Mouse (Mus musculus): ENCODE data around the gene Bcas1. TPM values are rescaled to one million over a fixed set of nuclear protein-coding genes. Genes with fewer than 3 reads are reported as not detected.

Gene Bcas1
- polyA plus RNA-seq, 1 experiment from 2014 or later = 1.5 TPM

GRCm38 (mm10) chr2:170351847-170352246 lies 75.8 kb downstream of the Bcas1 start:
- Histone ChIP-seq H3K9me3 (ENCODE audit: control insufficient read depth, low read depth, low read length) (no peaks in the 10 kb centered on the region), H3K9ac (replicated peaks; ENCODE audit: low read depth, low read length) (no peak overlapping the region), H3K4me2 (replicated peaks; ENCODE audit: low read depth, low read length) (no peak overlapping the region), H3K4me3 (ENCODE audit: low read depth, low read length) (no peak overlapping the region), H3K36me3 (ENCODE audit: control insufficient read depth, insufficient read depth, low read length) (no peaks in the 10 kb centered on the region), H3K4me1 (ENCODE audit: control insufficient read depth, insufficient read depth, low read length) (no peaks in the 10 kb centered on the region), H3K27ac (ENCODE audit: low read length) (no peak overlapping the region), H3K27me3 (ENCODE audit: control insufficient read depth, insufficient read depth, low read length) (no peaks in the 10 kb centered on the region)
- WGBS = 86% methylated on average over 6 of the region's 6 CpGs
- no peak; the same call in 1 of the 2 replicates for ATAC-seq (ENCODE audit: insufficient number of reproducible peaks, insufficient read depth, low FRiP score, low read depth)

GRCm38 (mm10) chr2:170349784-170350183 lies 77.9 kb downstream of the Bcas1 start:
- H3K4me1 ChIP-seq (ENCODE audit: control insufficient read depth, insufficient read depth, low read length) = peaks cover 16% of the 10 kb centered on the region
- no peaks in the 10 kb centered on the region for H3K27me3 ChIP-seq (ENCODE audit: control insufficient read depth, insufficient read depth, low read length)
- no peak overlapping the region for H3K9ac ChIP-seq (replicated peaks; ENCODE audit: low read depth, low read length)
- H3K4me2 ChIP-seq (replicated peaks; ENCODE audit: low read depth, low read length) = no peak overlapping the region
- H3K36me3 ChIP-seq (ENCODE audit: control insufficient read depth, insufficient read depth, low read length) = no peaks in the 10 kb centered on the region
- H3K27ac ChIP-seq (ENCODE audit: low read length) = no peak overlapping the region
- H3K4me3 ChIP-seq (ENCODE audit: low read depth, low read length) = no peak overlapping the region
- no peak for ATAC-seq (ENCODE audit: insufficient number of reproducible peaks, insufficient read depth, low FRiP score, low read depth)
- WGBS = 63% methylated on average over 5 of the region's 5 CpGs
- H3K9me3 ChIP-seq (ENCODE audit: control insufficient read depth, low read depth, low read length) = no peaks in the 10 kb centered on the region

- Histone ChIP-seq H3K9ac (replicated peaks; ENCODE audit: low read depth, low read length) (no peak overlapping the region), H3K9me3 (ENCODE audit: control insufficient read depth, low read depth, low read length) (no peaks in the 10 kb centered on the region), H3K27ac (ENCODE audit: low read length) (no peak overlapping the region), H3K4me2 (replicated peaks; ENCODE audit: low read depth, low read length) (no peak overlapping the region), H3K27me3 (ENCODE audit: control insufficient read depth, insufficient read depth, low read length) (no peaks in the 10 kb centered on the region), H3K36me3 (ENCODE audit: control insufficient read depth, insufficient read depth, low read length) (no peaks in the 10 kb centered on the region), H3K4me1 (ENCODE audit: control insufficient read depth, insufficient read depth, low read length) (peaks cover 21% of the 10 kb centered on the region), H3K4me3 (ENCODE audit: low read depth, low read length) (no peak overlapping the region)
- ATAC-seq (ENCODE audit: insufficient number of reproducible peaks, insufficient read depth, low FRiP score, low read depth) = no peak
- 82% methylated on average over 19 of the region's 19 CpGs for WGBS
These were observed 78.5 kb downstream of the Bcas1 start for GRCm38 (mm10) chr2:170349096-170349495.

- no peaks in the 10 kb centered on the region for H3K36me3 ChIP-seq (ENCODE audit: control insufficient read depth, insufficient read depth, low read length)
- H3K9ac ChIP-seq (replicated peaks; ENCODE audit: low read depth, low read length) = no peak overlapping the region
- WGBS = 32% methylated on average over 8 of the region's 8 CpGs
- no peak overlapping the region for H3K4me2 ChIP-seq (replicated peaks; ENCODE audit: low read depth, low read length)
- H3K9me3 ChIP-seq (ENCODE audit: control insufficient read depth, low read depth, low read length) = no peaks in the 10 kb centered on the region
- H3K4me1 ChIP-seq (ENCODE audit: control insufficient read depth, insufficient read depth, low read length) = peaks cover 29% of the 10 kb centered on the region
- H3K27me3 ChIP-seq (ENCODE audit: control insufficient read depth, insufficient read depth, low read length) = no peaks in the 10 kb centered on the region
- ATAC-seq (ENCODE audit: insufficient number of reproducible peaks, insufficient read depth, low FRiP score, low read depth) = no peak
- no peak overlapping the region for H3K27ac ChIP-seq (ENCODE audit: low read length)
- H3K4me3 ChIP-seq (ENCODE audit: low read depth, low read length) = no peak overlapping the region
These were observed 80.4 kb downstream of the Bcas1 start for GRCm38 (mm10) chr2:170347131-170347765.

GRCm38 (mm10) chr2:170345410-170345793 lies 82.2 kb downstream of the Bcas1 start:
- peak overlapping the region; percentile 84 for H3K27ac ChIP-seq (ENCODE audit: low read length)
- no peak overlapping the region for H3K4me2 ChIP-seq (replicated peaks; ENCODE audit: low read depth, low read length)
- peaks cover 29% of the 10 kb centered on the region for H3K4me1 ChIP-seq (ENCODE audit: control insufficient read depth, insufficient read depth, low read length)
- 12% methylated on average over 5 of the region's 5 CpGs for WGBS
- H3K27me3 ChIP-seq (ENCODE audit: control insufficient read depth, insufficient read depth, low read length) = no peaks in the 10 kb centered on the region
- H3K36me3 ChIP-seq (ENCODE audit: control insufficient read depth, insufficient read depth, low read length) = no peaks in the 10 kb centered on the region
- H3K4me3 ChIP-seq (ENCODE audit: low read depth, low read length) = no peak overlapping the region
- ATAC-seq (ENCODE audit: insufficient number of reproducible peaks, insufficient read depth, low FRiP score, low read depth) = no peak
- H3K9ac ChIP-seq (replicated peaks; ENCODE audit: low read depth, low read length) = 0 out of 2 replicates have a peak overlapping the region, but pooled peaks have one; percentile 23
- H3K9me3 ChIP-seq (ENCODE audit: control insufficient read depth, low read depth, low read length) = no peaks in the 10 kb centered on the region

GRCm38 (mm10) chr2:170344502-170345409 lies 82.9 kb downstream of the Bcas1 start:
- no peak for ATAC-seq (ENCODE audit: insufficient number of reproducible peaks, insufficient read depth, low FRiP score, low read depth)

GRCm38 (mm10) chr2:170343819-170344317 lies 83.8 kb downstream of the Bcas1 start:
- H3K9me3 ChIP-seq (ENCODE audit: control insufficient read depth, low read depth, low read length) = no peaks in the 10 kb centered on the region
- ATAC-seq (ENCODE audit: insufficient number of reproducible peaks, insufficient read depth, low FRiP score, low read depth) = peak; percentile 46; the same call in 1 of the 2 replicates
- 17% methylated on average over 10 of the region's 10 CpGs for WGBS

More at GRCm38 (mm10) chr2:170344502-170345409, 82.9 kb downstream of the Bcas1 start:
- H3K27me3 ChIP-seq (ENCODE audit: control insufficient read depth, insufficient read depth, low read length) = no peaks in the 10 kb centered on the region
- peak overlapping the region; percentile 15; the same call in 1 of the 2 replicates for H3K4me2 ChIP-seq (replicated peaks; ENCODE audit: low read depth, low read length)
- H3K9me3 ChIP-seq (ENCODE audit: control insufficient read depth, low read depth, low read length) = no peaks in the 10 kb centered on the region
- no peak overlapping the region for H3K4me3 ChIP-seq (ENCODE audit: low read depth, low read length)
- H3K9ac ChIP-seq (replicated peaks; ENCODE audit: low read depth, low read length) = no peak overlapping the region
- H3K4me1 ChIP-seq (ENCODE audit: control insufficient read depth, insufficient read depth, low read length) = peaks cover 29% of the 10 kb centered on the region
- no peaks in the 10 kb centered on the region for H3K36me3 ChIP-seq (ENCODE audit: control insufficient read depth, insufficient read depth, low read length)
- WGBS = 7% methylated on average over 17 of the region's 18 CpGs
- H3K27ac ChIP-seq (ENCODE audit: low read length) = peak overlapping the region; percentile 89

GRCm38 (mm10) chr2:170343133-170343818 lies 84.4 kb downstream of the Bcas1 start:
- 0 out of 2 replicates have a peak, but pooled peaks have one; percentile 12 for ATAC-seq (ENCODE audit: insufficient number of reproducible peaks, insufficient read depth, low FRiP score, low read depth)
- Histone ChIP-seq H3K4me2 (replicated peaks; ENCODE audit: low read depth, low read length) (no peak overlapping the region), H3K9me3 (ENCODE audit: control insufficient read depth, low read depth, low read length) (no peaks in the 10 kb centered on the region), H3K4me1 (ENCODE audit: control insufficient read depth, insufficient read depth, low read length) (peaks cover 29% of the 10 kb centered on the region), H3K9ac (replicated peaks; ENCODE audit: low read depth, low read length) (no peak overlapping the region), H3K4me3 (ENCODE audit: low read depth, low read length) (no peak overlapping the region), H3K36me3 (ENCODE audit: control insufficient read depth, insufficient read depth, low read length) (no peaks in the 10 kb centered on the region), H3K27me3 (ENCODE audit: control insufficient read depth, insufficient read depth, low read length) (no peaks in the 10 kb centered on the region), H3K27ac (ENCODE audit: low read length) (peak overlapping the region; percentile 89)
- 24% methylated on average over 17 of the region's 17 CpGs for whole genome bisulfite sequencing

More at GRCm38 (mm10) chr2:170343819-170344317, 83.8 kb downstream of the Bcas1 start:
- H3K9ac ChIP-seq (replicated peaks; ENCODE audit: low read depth, low read length) = no peak overlapping the region
- H3K27ac ChIP-seq (ENCODE audit: low read length) = peak overlapping the region; percentile 89
- H3K4me1 ChIP-seq (ENCODE audit: control insufficient read depth, insufficient read depth, low read length) = peaks cover 29% of the 10 kb centered on the region
- H3K4me3 ChIP-seq (ENCODE audit: low read depth, low read length) = no peak overlapping the region
- no peak overlapping the region; the same call in 1 of the 2 replicates for H3K4me2 ChIP-seq (replicated peaks; ENCODE audit: low read depth, low read length)
- H3K27me3 ChIP-seq (ENCODE audit: control insufficient read depth, insufficient read depth, low read length) = no peaks in the 10 kb centered on the region
- H3K36me3 ChIP-seq (ENCODE audit: control insufficient read depth, insufficient read depth, low read length) = no peaks in the 10 kb centered on the region

Measured in stomach, embryonic 14.5 days (tissue).